Mouse (Mus musculus): ENCODE results near the gene Car10. TPM values are rescaled to one million over a fixed set of nuclear protein-coding genes. Genes with fewer than 3 reads are reported as not detected.

Car10 gene
- polyA plus RNA-seq, 1 experiment from 2014 or later, result not detected

GRCm38 (mm10) chr11:93436892-93437291 lies 339.1 kb downstream of the Car10 start:
- Histone ChIP-seq H3K9ac (no peak overlapping the region), H3K9me3 (ENCODE audit: low read depth, low read length) (no peaks in the 10 kb centered on the region), H3K4me3 (ENCODE audit: low read depth, low read length) (no peak overlapping the region), H3K36me3 (ENCODE audit: insufficient read depth) (no peaks in the 10 kb centered on the region), H3K27me3 (ENCODE audit: insufficient read depth, low read length) (no peaks in the 10 kb centered on the region), H3K4me2 (no peak overlapping the region), H3K27ac (ENCODE audit: low read depth) (no peak overlapping the region), H3K4me1 (ENCODE audit: insufficient read depth) (0 out of 2 replicates have a peak, but pooled peaks cover 4% of the 10 kb centered on the region)
- no peak for DNase-seq
- 51% methylated on average over 2 of the region's 2 CpGs for WGBS
- no peak for ATAC-seq (ENCODE audit: insufficient read depth)
- TF ChIP-seq CTCF (IDR thresholded peaks at IDR 0.05; ENCODE audit: low read depth), result no peak

- DNase-seq (peak; percentile 12), ATAC-seq (ENCODE audit: insufficient read depth) (no peak)
- H3K4me1 ChIP-seq (ENCODE audit: insufficient read depth), result 0 out of 2 replicates have a peak, but pooled peaks cover under 1% of the 10 kb centered on the region
- no peaks in the 10 kb centered on the region for H3K27me3 ChIP-seq (ENCODE audit: insufficient read depth, low read length)
- H3K9ac ChIP-seq, result no peak overlapping the region
- no peaks in the 10 kb centered on the region for H3K9me3 ChIP-seq (ENCODE audit: low read depth, low read length)
- no peak for TF ChIP-seq CTCF (IDR thresholded peaks at IDR 0.05; ENCODE audit: low read depth)
- H3K4me2 ChIP-seq, result no peak overlapping the region
- WGBS, result 41% methylated on average over 1 of the region's 1 CpGs
- no peak overlapping the region for H3K27ac ChIP-seq (ENCODE audit: low read depth)
- no peak overlapping the region for H3K4me3 ChIP-seq (ENCODE audit: low read depth, low read length)
- H3K36me3 ChIP-seq (ENCODE audit: insufficient read depth), result no peaks in the 10 kb centered on the region
Measured at GRCm38 (mm10) chr11:93440466-93440865, 342.6 kb downstream of the Car10 start.

- no peaks in the 10 kb centered on the region for H3K9me3 ChIP-seq (ENCODE audit: low read depth, low read length)
- no peaks in the 10 kb centered on the region for H3K4me1 ChIP-seq (ENCODE audit: insufficient read depth)
- H3K4me2 ChIP-seq, result no peak overlapping the region
- H3K4me3 ChIP-seq (ENCODE audit: low read depth, low read length), result no peak overlapping the region
- no peak for ATAC-seq (ENCODE audit: insufficient read depth)
- no peak for DNase-seq
- no peaks in the 10 kb centered on the region for H3K36me3 ChIP-seq (ENCODE audit: insufficient read depth)
- TF ChIP-seq CTCF (IDR thresholded peaks at IDR 0.05; ENCODE audit: low read depth), result no peak
- no peak overlapping the region for H3K9ac ChIP-seq
- H3K27ac ChIP-seq (ENCODE audit: low read depth), result no peak overlapping the region
- H3K27me3 ChIP-seq (ENCODE audit: insufficient read depth, low read length), result no peaks in the 10 kb centered on the region
- 84% methylated on average over 2 of the region's 2 CpGs for WGBS
Measured at GRCm38 (mm10) chr11:93443777-93444176, 345.9 kb downstream of the Car10 start.

GRCm38 (mm10) chr11:93444741-93445140 lies 346.9 kb downstream of the Car10 start:
- no peak for TF ChIP-seq CTCF (IDR thresholded peaks at IDR 0.05; ENCODE audit: low read depth)

GRCm38 (mm10) chr11:93447566-93447965 lies 349.7 kb downstream of the Car10 start:
- TF ChIP-seq CTCF (IDR thresholded peaks at IDR 0.05; ENCODE audit: low read depth), result no peak
- no peaks in the 10 kb centered on the region for H3K9me3 ChIP-seq (ENCODE audit: low read depth, low read length)
- WGBS, result 24% methylated on average over 3 of the region's 3 CpGs
- no peaks in the 10 kb centered on the region for H3K4me1 ChIP-seq (ENCODE audit: insufficient read depth)
- no peak overlapping the region for H3K9ac ChIP-seq
- H3K36me3 ChIP-seq (ENCODE audit: insufficient read depth), result no peaks in the 10 kb centered on the region
- DNase-seq (peak; percentile 60), ATAC-seq (ENCODE audit: insufficient read depth) (peak; percentile 60)
- H3K4me3 ChIP-seq (ENCODE audit: low read depth, low read length), result no peak overlapping the region
- H3K27me3 ChIP-seq (ENCODE audit: insufficient read depth, low read length), result no peaks in the 10 kb centered on the region
- no peak overlapping the region for H3K4me2 ChIP-seq
- no peak overlapping the region for H3K27ac ChIP-seq (ENCODE audit: low read depth)

More at GRCm38 (mm10) chr11:93444741-93445140, 346.9 kb downstream of the Car10 start:
- Histone ChIP-seq H3K36me3 (ENCODE audit: insufficient read depth) (no peaks in the 10 kb centered on the region), H3K4me2 (no peak overlapping the region), H3K4me3 (ENCODE audit: low read depth, low read length) (no peak overlapping the region), H3K4me1 (ENCODE audit: insufficient read depth) (no peaks in the 10 kb centered on the region), H3K9ac (no peak overlapping the region), H3K9me3 (ENCODE audit: low read depth, low read length) (no peaks in the 10 kb centered on the region), H3K27me3 (ENCODE audit: insufficient read depth, low read length) (no peaks in the 10 kb centered on the region), H3K27ac (ENCODE audit: low read depth) (no peak overlapping the region)
- ATAC-seq (ENCODE audit: insufficient read depth), result no peak
- no peak for DNase-seq
- 81% methylated on average over 8 of the region's 8 CpGs for WGBS

GRCm38 (mm10) chr11:93448290-93449256 lies 350.7 kb downstream of the Car10 start:
- no peaks in the 10 kb centered on the region for H3K4me1 ChIP-seq (ENCODE audit: insufficient read depth)
- DNase-seq (peak; percentile 71), ATAC-seq (ENCODE audit: insufficient read depth) (peak; percentile 68)

GRCm38 (mm10) chr11:93450535-93450934 lies 352.7 kb downstream of the Car10 start:
- 34% methylated on average over 7 of the region's 7 CpGs for WGBS

More at GRCm38 (mm10) chr11:93448290-93449256, 350.7 kb downstream of the Car10 start:
- no peak overlapping the region for H3K27ac ChIP-seq (ENCODE audit: low read depth)
- no peak overlapping the region for H3K9ac ChIP-seq
- H3K4me3 ChIP-seq (ENCODE audit: low read depth, low read length), result no peak overlapping the region
- 0 out of 2 replicates have a peak overlapping the region, but pooled peaks have one; percentile 1 for H3K4me2 ChIP-seq
- H3K27me3 ChIP-seq (ENCODE audit: insufficient read depth, low read length), result no peaks in the 10 kb centered on the region
- H3K36me3 ChIP-seq (ENCODE audit: insufficient read depth), result no peaks in the 10 kb centered on the region
- no peak for TF ChIP-seq CTCF (IDR thresholded peaks at IDR 0.05; ENCODE audit: low read depth)
- no peaks in the 10 kb centered on the region for H3K9me3 ChIP-seq (ENCODE audit: low read depth, low read length)
- 38% methylated on average over 12 of the region's 12 CpGs for WGBS

More at GRCm38 (mm10) chr11:93450535-93450934, 352.7 kb downstream of the Car10 start:
- DNase-seq, result peak; percentile 11
- no peak overlapping the region for H3K27ac ChIP-seq (ENCODE audit: low read depth)
- H3K4me3 ChIP-seq (ENCODE audit: low read depth, low read length), result no peak overlapping the region
- ATAC-seq (ENCODE audit: insufficient read depth), result peak; percentile 25; the same call in 1 of the 2 replicates
- H3K36me3 ChIP-seq (ENCODE audit: insufficient read depth), result no peaks in the 10 kb centered on the region
- H3K27me3 ChIP-seq (ENCODE audit: insufficient read depth, low read length), result no peaks in the 10 kb centered on the region
- no peak overlapping the region for H3K4me2 ChIP-seq
- H3K4me1 ChIP-seq (ENCODE audit: insufficient read depth), result no peaks in the 10 kb centered on the region
- no peak for TF ChIP-seq CTCF (IDR thresholded peaks at IDR 0.05; ENCODE audit: low read depth)
- H3K9ac ChIP-seq, result no peak overlapping the region
- H3K9me3 ChIP-seq (ENCODE audit: low read depth, low read length), result no peaks in the 10 kb centered on the region
